Mouse (Mus musculus) CD8-positive naive resting alpha-beta T cell, adult 2 months (primary cell): ENCODE measurements around the gene Hook2.

Experiments
- DNase-seq, 2 experiments: peaks; one replicate each; pipeline ENCODE4 v3.0.0; 2022; ENCODE audit warnings: low read depth in 2 of 2, low spot score in 2 of 2

Hook2 gene

GRCm38 (mm10) chr8:84986379-84986945, 3.9 kb upstream of the Hook2 start:
- DNase-seq: no peak

- DNase-seq: no peak
Measured at GRCm38 (mm10) chr8:84987388-84987787, 3.0 kb upstream of the Hook2 start.

GRCm38 (mm10) chr8:84987903-84988302, 2.5 kb upstream of the Hook2 start:
- DNase-seq: no peak

GRCm38 (mm10) chr8:84989311-84989731, 1.1 kb upstream of the Hook2 start:
- no peak for DNase-seq

- DNase-seq: peak; percentile 83 to 89
Measured at GRCm38 (mm10) chr8:84989810-84990209, 593 bp upstream of the Hook2 start.

- peak in 1 of 2 experiments; percentile 25 for DNase-seq
Measured at GRCm38 (mm10) chr8:84990836-84991235, 433 bp downstream of the Hook2 start.

GRCm38 (mm10) chr8:84994375-84994774, 4.0 kb downstream of the Hook2 start:
- DNase-seq: no peak

GRCm38 (mm10) chr8:84995680-84996079, 5.3 kb downstream of the Hook2 start:
- no peak for DNase-seq

- no peak for DNase-seq
Measured at GRCm38 (mm10) chr8:84996978-84997377, 6.6 kb downstream of the Hook2 start.

GRCm38 (mm10) chr8:84997649-84998295, 7.4 kb downstream of the Hook2 start:
- DNase-seq: peak; percentile 89 to 94

- DNase-seq: peak; percentile 45 to 51
Measured at GRCm38 (mm10) chr8:85007686-85008085, 17.3 kb downstream of the Hook2 start.

GRCm38 (mm10) chr8:85011242-85011641, 20.8 kb downstream of the Hook2 start:
- no peak for DNase-seq

- peak; percentile 75 to 78 for DNase-seq
Measured at GRCm38 (mm10) chr8:85013230-85013840, 22.9 kb downstream of the Hook2 start.

GRCm38 (mm10) chr8:85014431-85014830, 24.0 kb downstream of the Hook2 start, which contains the start of gene Best2:
Best2 (minus strand) TSS chr8:85014531.
- DNase-seq: no peak

GRCm38 (mm10) chr8:85016724-85017123, 26.3 kb downstream of the Hook2 start:
- no peak for DNase-seq

GRCm38 (mm10) chr8:85017209-85017608, 26.8 kb downstream of the Hook2 start:
- DNase-seq: no peak

- DNase-seq: no peak
Measured at GRCm38 (mm10) chr8:85021514-85022055, 31.2 kb downstream of the Hook2 start.

GRCm38 (mm10) chr8:85023846-85024245, 33.4 kb downstream of the Hook2 start:
- DNase-seq: no peak

GRCm38 (mm10) chr8:85025098-85025932, 34.9 kb downstream of the Hook2 start, which contains the start of gene Asna1:
Asna1 (minus strand) TSS chr8:85025281.
- DNase-seq: peak; percentile 78 to 80

GRCm38 (mm10) chr8:85026670-85027515, 36.5 kb downstream of the Hook2 start, which contains the start of gene Trir:
Trir (plus strand) TSS chr8:85026823.
- DNase-seq: peak; percentile 78 to 84
